13 mouse cellular contexts compared by ENCODE assay signal in genomic region chr10:13193496-13193895, GRCm38 (mm10). TPM values are rescaled to one million over a fixed set of nuclear protein-coding genes. Genes with fewer than 3 reads are reported as not detected.
A peak's percentile ranks its signal among the peaks of the same experiment; 100 is the strongest.
DNase-seq lines count a peak whose midpoint lies in the region; ATAC-seq and TF ChIP-seq lines count a peak whose summit lies in the region.
"Not testable (repeated sequence)": the region's sequence is repeated elsewhere in the genome, so short reads cannot be mapped to it uniquely, and the experiment has no call there.
"Had no signal": no experiment of that assay in that cellular context is flagged by ENCODE, and none has a peak within 500 bp of the region (broad histone marks: within the 10 kb centered on the region; RNA-seq: fewer than 3 reads in every experiment).

No protein-coding gene starts in this region.

- not testable (repeated sequence) for H3K27ac ChIP-seq in embryonic facial prominence, embryonic 14.5 days (replicated peaks; ENCODE audit: low read depth, low read length); hindbrain, embryonic 16.5 days (ENCODE audit: low read depth, low read length); left cerebral cortex, adult 2 months; lung, embryonic 14.5 days (ENCODE audit: low read depth); thymus, adult 2 months (ENCODE audit: control insufficient read depth, insufficient read depth, low read length)
- H3K27ac ChIP-seq in heart, embryonic 10.5 days: peak overlapping the region; percentile 94; the same call in 1 of the 2 replicates

- peak overlapping the region; percentile 63 for H3ac ChIP-seq in myocyte (ENCODE audit: control insufficient read depth, insufficient read length)

- ATAC-seq in embryonic facial prominence, embryonic 14.5 days (ENCODE audit: low read depth); hindbrain, embryonic 16.5 days; lung, embryonic 14.5 days (ENCODE audit: insufficient read depth): not testable (repeated sequence)

- H3K79me2 ChIP-seq in myocyte (ENCODE audit: control insufficient read depth, insufficient read depth): not testable (repeated sequence)

- not testable (repeated sequence) for H3K4me1 ChIP-seq in embryonic facial prominence, embryonic 14.5 days (ENCODE audit: control insufficient read depth, insufficient read depth, low read length); heart, embryonic 10.5 days; hindbrain, embryonic 16.5 days (ENCODE audit: control insufficient read depth, insufficient read depth, low read depth, low read length); lung, embryonic 14.5 days (ENCODE audit: insufficient read depth); thymus, adult 2 months (replicated peaks; ENCODE audit: control insufficient read depth, insufficient read depth, low read length)

- WGBS in embryonic facial prominence, embryonic 14.5 days: 89% methylated on average over 7 of the region's 7 CpGs
- 85% methylated on average over 7 of the region's 7 CpGs for WGBS in heart, embryonic 10.5 days
- 87% methylated on average over 7 of the region's 7 CpGs for WGBS in hindbrain, embryonic 16.5 days
- 87% methylated on average over 7 of the region's 7 CpGs for WGBS in lung, embryonic 14.5 days
- WGBS in thymus, adult 2 months: 88% methylated on average over 7 of the region's 7 CpGs

- H3K27me3 ChIP-seq in embryonic facial prominence, embryonic 14.5 days (replicated peaks; ENCODE audit: control insufficient read depth, insufficient read depth, low read length); heart, embryonic 10.5 days (ENCODE audit: insufficient read depth, poor library complexity, severe bottlenecking); hindbrain, embryonic 16.5 days (replicated peaks; ENCODE audit: control insufficient read depth, insufficient read depth, low read length); lung, embryonic 14.5 days (ENCODE audit: insufficient read depth, low read length); myocyte (ENCODE audit: control insufficient read depth, insufficient read depth, insufficient read length); thymus, adult 2 months (ENCODE audit: control insufficient read depth, insufficient read depth, low read length): not testable (repeated sequence)

- H3K9me3 ChIP-seq in embryonic facial prominence, embryonic 14.5 days (ENCODE audit: control insufficient read depth, low read length); heart, embryonic 10.5 days; hindbrain, embryonic 16.5 days (ENCODE audit: control insufficient read depth, low read length); lung, embryonic 14.5 days (ENCODE audit: low read depth, low read length): not testable (repeated sequence)

- peaks cover 23% of the 10 kb centered on the region for H3K36me3 ChIP-seq in embryonic facial prominence, embryonic 14.5 days (ENCODE audit: control insufficient read depth, insufficient read depth, low read length)
- H3K36me3 ChIP-seq in heart, embryonic 10.5 days: peaks cover 31% of the 10 kb centered on the region
- not testable (repeated sequence) for H3K36me3 ChIP-seq in hindbrain, embryonic 16.5 days (ENCODE audit: control insufficient read depth, insufficient read depth, low read length); thymus, adult 2 months (ENCODE audit: control insufficient read depth, insufficient read depth, low read length)
- peaks cover 20% of the 10 kb centered on the region for H3K36me3 ChIP-seq in lung, embryonic 14.5 days (ENCODE audit: insufficient read depth)
- H3K36me3 ChIP-seq in myocyte (ENCODE audit: control insufficient read depth, insufficient read depth): peaks cover 13% of the 10 kb centered on the region

- peak; percentile 1 for DNase-seq in T-cell, adult 2 months (ENCODE audit: low spot score)
- DNase-seq in embryonic facial prominence, embryonic 14.5 days (ENCODE audit: low spot score); heart, embryonic 10.5 days (ENCODE audit: low spot score); left cerebral cortex, adult 2 months (ENCODE audit: extremely low spot score in 1 of 2, low spot score in 2 of 2); lung, embryonic 14.5 days: not testable (repeated sequence)
- peak; percentile 6 for DNase-seq in thymus, adult 2 months

- not testable (repeated sequence) for H3K9ac ChIP-seq in embryonic facial prominence, embryonic 14.5 days (ENCODE audit: low read depth, low read length); hindbrain, embryonic 16.5 days (ENCODE audit: low read depth, low read length); lung, embryonic 14.5 days

- peak overlapping the region; percentile 71 for H3K4me2 ChIP-seq in embryonic facial prominence, embryonic 14.5 days (ENCODE audit: low read depth, low read length)
- peak overlapping the region; percentile 68 for H3K4me2 ChIP-seq in hindbrain, embryonic 16.5 days (ENCODE audit: low read length)
- peak overlapping the region; percentile 78 for H3K4me2 ChIP-seq in lung, embryonic 14.5 days
- H3K4me2 ChIP-seq in myocyte (ENCODE audit: low read depth): peak overlapping the region; percentile 77

- intact Hi-C loops in left cerebral cortex, adult 2 months (cut with DNase I): not testable (repeated sequence)

- TF ChIP-seq POLR2A in myocyte (IDR thresholded peaks at IDR 0.05; ENCODE audit: insufficient read length, low read depth); thymus, adult 2 months (IDR thresholded peaks at IDR 0.05; ENCODE audit: control insufficient read depth, extremely low read depth, insufficient read depth, low read length, poor library complexity): not testable (repeated sequence)

- TF ChIP-seq CTCF in left cerebral cortex, adult 2 months (IDR thresholded peaks at IDR 0.05); lung, embryonic 14.5 days (IDR thresholded peaks at IDR 0.05; ENCODE audit: low read depth); thymus, adult 2 months (IDR thresholded peaks at IDR 0.05; ENCODE audit: borderline replicate concordance, control insufficient read depth, extremely low read depth, insufficient read depth, low read length, poor library complexity): not testable (repeated sequence)

- H3K4me3 ChIP-seq in embryonic facial prominence, embryonic 14.5 days (ENCODE audit: low read depth, low read length): peak overlapping the region; percentile 88
- peak overlapping the region; percentile 92 for H3K4me3 ChIP-seq in heart, embryonic 10.5 days
- H3K4me3 ChIP-seq in hindbrain, embryonic 16.5 days (ENCODE audit: low read length): peak overlapping the region; percentile 60
- peak overlapping the region; percentile 78 for H3K4me3 ChIP-seq in left cerebral cortex, adult 2 months
- H3K4me3 ChIP-seq in lung, embryonic 14.5 days (ENCODE audit: low read depth, low read length): peak overlapping the region; percentile 77; the same call in 1 of the 2 replicates
- peak overlapping the region; percentile 88 for H3K4me3 ChIP-seq in myocyte
- not testable (repeated sequence) for H3K4me3 ChIP-seq in thymus, adult 2 months (ENCODE audit: control insufficient read depth, insufficient read depth, low read length)

RNA-seq across cellular contexts. Expression of gene Ltv1, which starts 0.5 kb away (rescaled TPM):
- 72.2 and 77.3 TPM in 2 replicates for polyA plus RNA-seq in embryonic facial prominence, embryonic 14.5 days (2014; fragmentation: Nextera tagmentation; extraction: Ambion mirVana)
- polyA plus RNA-seq in heart, embryonic 10.5 days (2016; fragmentation: Nextera tagmentation; extraction: Ambion mirVana): 79.1 and 81.1 TPM in 2 replicates
- polyA plus RNA-seq in hindbrain, embryonic 16.5 days (2015; fragmentation: Nextera tagmentation; extraction: Ambion mirVana): 30.8 and 36.0 TPM in 2 replicates
- total RNA-seq in left cerebral cortex, adult 2 months (2021): 10 to 100 TPM; 18.6 to 23.6 TPM
- 81.7 and 83.8 TPM in 2 replicates for polyA plus RNA-seq in lung, embryonic 14.5 days (2014; fragmentation: Nextera tagmentation; extraction: Ambion mirVana)
- 22.0 TPM for polyA plus RNA-seq in myocyte (2012; fragmentation: generic; extraction: Trizol)
- polyA plus RNA-seq in thymus, adult 2 months (2012; rRNA removed): 13.7 and 15.9 TPM in 2 replicates

RNA-seq across cellular contexts. Expression of gene Zc2hc1b, which starts 15.7 kb away (rescaled TPM):
- not detected in 2 replicates for polyA plus RNA-seq in embryonic facial prominence, embryonic 14.5 days (2014; fragmentation: Nextera tagmentation; extraction: Ambion mirVana)
- polyA plus RNA-seq in heart, embryonic 10.5 days (2016; fragmentation: Nextera tagmentation; extraction: Ambion mirVana): not detected in 2 replicates
- polyA plus RNA-seq in hindbrain, embryonic 16.5 days (2015; fragmentation: Nextera tagmentation; extraction: Ambion mirVana): not detected in 2 replicates
- total RNA-seq in left cerebral cortex, adult 2 months (2021): not detected
- polyA plus RNA-seq in lung, embryonic 14.5 days (2014; fragmentation: Nextera tagmentation; extraction: Ambion mirVana): not detected in 2 replicates
- not detected for polyA plus RNA-seq in myocyte (2012; fragmentation: generic; extraction: Trizol)
- polyA plus RNA-seq in thymus, adult 2 months (2012; rRNA removed): not detected in 2 replicates
- total RNA-seq: adrenal gland, postnatal 4 days; gastrocnemius, postnatal 36 days had no signal
- polyA plus RNA-seq: C2C12; inflammation-experienced regulatory T-cells, adult 6 months; urinary bladder, adult 2 months had no signal
